Mouse (Mus musculus): ENCODE measurements around the gene Catsperg2. TPM values are rescaled to one million over a fixed set of nuclear protein-coding genes. Genes with fewer than 3 reads are reported as not detected.
"Not testable (repeated sequence)": the region's sequence is repeated elsewhere in the genome, so short reads cannot be mapped to it uniquely, and the experiment has no call there.

Gene Catsperg2
- total and polyA plus RNA-seq, 3 experiments, result 0.37 TPM; not detected in 2

DNA sequence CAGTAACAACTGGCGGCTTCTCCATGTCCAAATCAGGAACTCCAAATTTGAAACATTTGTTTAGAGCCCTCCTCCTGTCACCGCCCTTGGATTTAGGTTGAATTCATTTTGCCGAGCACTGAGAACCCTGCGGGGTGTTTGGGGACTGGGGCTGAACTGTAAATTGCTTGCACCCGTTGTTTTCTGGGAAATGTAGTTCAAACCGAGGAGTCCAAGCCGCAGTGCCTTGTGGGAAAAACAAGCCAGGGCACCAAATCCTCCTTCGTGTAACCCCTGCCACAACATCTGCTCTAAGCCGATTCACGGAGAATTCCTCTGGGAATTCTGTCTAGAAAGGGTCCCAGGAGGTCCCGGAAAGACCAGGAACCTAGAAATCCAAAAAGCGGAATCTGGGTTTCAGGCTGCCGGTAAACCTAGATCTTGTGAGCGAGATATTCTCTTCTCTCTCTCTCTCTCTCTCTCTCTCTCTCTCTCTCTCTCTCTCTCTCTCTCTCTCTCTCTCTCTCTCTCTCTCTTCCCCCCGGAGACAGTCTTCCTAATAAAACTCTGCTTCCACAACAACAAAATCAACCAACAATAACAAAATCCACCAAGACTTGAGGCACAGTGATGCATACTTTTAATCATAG lies 40.3 kb upstream of the Catsperg2 start:
- H3K4me1 ChIP-seq (ENCODE audit: control insufficient read depth, insufficient read depth, low read length), result peaks cover 5% of the 10 kb centered on the region
- 0% methylated on average over 15 of the region's 15 CpGs for WGBS
- peak overlapping the region; percentile 94 for H3K27ac ChIP-seq
- H3K27me3 ChIP-seq (ENCODE audit: control insufficient read depth, insufficient read depth, low read length), result no peaks in the 10 kb centered on the region
- TF ChIP-seq CTCF (IDR thresholded peaks at IDR 0.05) (no peak), POLR2A (IDR thresholded peaks at IDR 0.05; ENCODE audit: insufficient read depth, low read depth, low read length) (peak; percentile 66; the same call in 1 of the 2 replicates), EP300 (IDR thresholded peaks at IDR 0.05; ENCODE audit: insufficient read depth, low read depth, low read length) (no peak)
- peak; percentile 88 for DNase-seq
- H3K9ac ChIP-seq (ENCODE audit: low read depth, low read length), result peak overlapping the region; percentile 55
- intact Hi-C loops (cut with DNase I), result loop anchor here (5.0 kb wide), 2 partner anchors 90 to 140 kb away; partner anchors contain the start of genes Zfp27, Zfp383 and Zfp420
- H3K79me2 ChIP-seq (replicated peaks; ENCODE audit: control insufficient read depth, insufficient read depth, low read length), result no peaks in the 10 kb centered on the region; the same call in 1 of the 2 replicates
- peak overlapping the region; percentile 74 for H3K4me3 ChIP-seq
- no peaks in the 10 kb centered on the region; the same call in 1 of the 2 replicates for H3K36me3 ChIP-seq (ENCODE audit: control insufficient read depth, insufficient read depth, low read length)

DNA sequence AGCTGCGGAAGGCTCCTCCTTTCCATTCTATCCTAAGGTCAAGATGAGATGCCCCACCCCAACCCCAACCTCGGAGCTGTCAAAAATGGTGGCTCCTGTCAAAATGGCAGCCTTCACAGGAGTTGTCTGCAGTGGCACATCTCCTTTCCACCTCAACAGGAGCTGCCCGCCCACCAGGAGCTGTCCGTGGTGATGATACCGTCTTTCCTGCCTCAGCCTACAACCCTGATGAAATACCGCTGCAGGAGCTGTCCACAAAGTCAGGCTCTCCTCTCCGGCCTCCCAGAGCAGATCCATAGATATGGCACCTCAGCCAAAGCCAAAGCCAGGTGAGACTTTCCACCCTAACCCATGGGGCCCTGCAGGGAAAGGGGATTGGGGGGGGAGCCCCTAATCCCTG lies 37.9 kb upstream of the Catsperg2 start:
- no peak for DNase-seq
- no peak overlapping the region for H3K27ac ChIP-seq
- H3K4me1 ChIP-seq (ENCODE audit: control insufficient read depth, insufficient read depth, low read length), result peaks cover 5% of the 10 kb centered on the region
- H3K36me3 ChIP-seq (ENCODE audit: control insufficient read depth, insufficient read depth, low read length), result no peaks in the 10 kb centered on the region; the same call in 1 of the 2 replicates
- intact Hi-C loops (cut with DNase I), result loop anchor here (5.0 kb wide), 2 partner anchors 93 to 143 kb away; partner anchors contain the start of genes Zfp27, Zfp383 and Zfp420
- H3K27me3 ChIP-seq (ENCODE audit: control insufficient read depth, insufficient read depth, low read length), result no peaks in the 10 kb centered on the region
- WGBS, result 82% methylated on average over 7 of the region's 7 CpGs
- H3K4me3 ChIP-seq, result no peak overlapping the region
- no peak overlapping the region for H3K9ac ChIP-seq (ENCODE audit: low read depth, low read length)
- TF ChIP-seq POLR2A (IDR thresholded peaks at IDR 0.05; ENCODE audit: insufficient read depth, low read depth, low read length), result no peak
- TF ChIP-seq CTCF (IDR thresholded peaks at IDR 0.05), result no peak
- no peak for TF ChIP-seq EP300 (IDR thresholded peaks at IDR 0.05; ENCODE audit: insufficient read depth, low read depth, low read length)
- H3K79me2 ChIP-seq (replicated peaks; ENCODE audit: control insufficient read depth, insufficient read depth, low read length), result no peaks in the 10 kb centered on the region

DNA sequence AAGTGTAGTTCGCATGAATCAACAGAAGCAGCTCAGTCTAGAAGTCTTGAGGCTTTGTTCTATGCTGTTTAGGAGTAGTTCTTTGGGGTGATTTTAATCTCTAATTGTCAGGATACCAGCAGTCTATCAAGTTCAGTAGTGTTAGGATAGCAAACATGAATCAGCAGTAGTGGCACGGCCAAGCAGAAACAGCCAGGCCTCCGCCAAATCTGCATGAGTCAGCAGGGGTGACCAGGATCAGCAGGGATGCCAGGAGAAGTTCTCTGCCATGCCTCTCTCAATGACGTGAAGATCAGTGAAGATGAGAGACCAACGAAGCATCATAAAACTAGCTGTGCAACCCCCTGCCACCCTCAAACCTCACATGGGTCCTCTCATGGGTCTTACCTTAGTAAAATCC lies 33.6 kb upstream of the Catsperg2 start:
- Histone ChIP-seq H3K27me3 (ENCODE audit: control insufficient read depth, insufficient read depth, low read length) (no peaks in the 10 kb centered on the region), H3K4me3 (no peak overlapping the region), H3K9ac (ENCODE audit: low read depth, low read length) (no peak overlapping the region), H3K79me2 (replicated peaks; ENCODE audit: control insufficient read depth, insufficient read depth, low read length) (no peaks in the 10 kb centered on the region), H3K4me1 (ENCODE audit: control insufficient read depth, insufficient read depth, low read length) (no peaks in the 10 kb centered on the region), H3K36me3 (ENCODE audit: control insufficient read depth, insufficient read depth, low read length) (no peaks in the 10 kb centered on the region), H3K27ac (no peak overlapping the region)
- TF ChIP-seq CTCF (IDR thresholded peaks at IDR 0.05) (no peak), EP300 (IDR thresholded peaks at IDR 0.05; ENCODE audit: insufficient read depth, low read depth, low read length) (no peak), POLR2A (IDR thresholded peaks at IDR 0.05; ENCODE audit: insufficient read depth, low read depth, low read length) (no peak)
- 80% methylated on average over 5 of the region's 5 CpGs for WGBS
- DNase-seq, result no peak
- intact Hi-C loops (cut with DNase I), result no loop called here

DNA sequence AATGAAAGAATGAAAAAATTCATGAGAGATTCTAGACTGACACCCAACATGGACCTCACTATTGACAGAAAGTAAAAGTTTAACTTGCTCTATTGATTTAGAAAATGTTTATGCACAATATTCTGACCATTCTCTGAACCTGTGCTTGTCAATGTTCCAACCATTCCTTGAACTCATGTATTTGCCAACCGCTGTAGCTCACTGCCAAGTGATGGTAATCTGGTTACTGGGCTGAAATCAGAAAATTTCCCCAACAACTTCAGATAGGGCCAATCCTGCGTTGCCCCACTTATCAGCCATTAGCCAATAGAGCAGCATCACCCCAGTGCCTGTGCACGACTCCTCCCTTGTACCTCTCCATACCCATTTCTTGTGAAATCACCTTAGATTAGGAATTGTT lies 15.4 kb upstream of the Catsperg2 start:
- intact Hi-C loops (cut with DNase I), result no loop called here
- WGBS, result 75% methylated on average over 3 of the region's 3 CpGs
- TF ChIP-seq EP300 (IDR thresholded peaks at IDR 0.05; ENCODE audit: insufficient read depth, low read depth, low read length) (no peak), CTCF (IDR thresholded peaks at IDR 0.05) (no peak), POLR2A (IDR thresholded peaks at IDR 0.05; ENCODE audit: insufficient read depth, low read depth, low read length) (no peak)

DNA sequence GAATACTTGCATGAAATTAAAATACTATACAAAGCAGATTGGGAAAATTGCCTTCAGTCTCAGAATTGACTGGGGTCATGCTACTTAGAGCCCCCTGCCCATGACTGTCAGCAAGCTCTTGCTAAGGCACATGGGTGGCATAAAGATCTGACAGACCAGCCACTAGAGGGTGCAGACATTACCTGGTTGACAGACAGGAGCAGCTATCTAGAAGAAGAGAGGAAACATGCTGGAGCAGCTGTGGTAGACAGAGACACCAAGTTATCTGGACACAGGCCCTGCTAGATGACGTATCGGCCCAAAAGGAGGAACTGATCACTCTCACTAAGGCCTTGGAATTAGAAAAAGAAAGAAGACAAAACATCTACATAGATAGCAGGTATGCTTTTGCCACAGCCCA lies 1.2 kb upstream of the Catsperg2 start:
- intact Hi-C loops (cut with DNase I), result no loop called here
- no peaks in the 10 kb centered on the region for H3K36me3 ChIP-seq (ENCODE audit: control insufficient read depth, insufficient read depth, low read length)
- no peak overlapping the region for H3K4me3 ChIP-seq
- no peak overlapping the region for H3K27ac ChIP-seq
- TF ChIP-seq EP300 (IDR thresholded peaks at IDR 0.05; ENCODE audit: insufficient read depth, low read depth, low read length) (no peak), CTCF (IDR thresholded peaks at IDR 0.05) (peak; percentile 27; the same call in 1 of the 2 replicates)
- H3K79me2 ChIP-seq (replicated peaks; ENCODE audit: control insufficient read depth, insufficient read depth, low read length), result no peaks in the 10 kb centered on the region
- H3K4me1 ChIP-seq (ENCODE audit: control insufficient read depth, insufficient read depth, low read length), result no peaks in the 10 kb centered on the region
- DNase-seq, result no peak
- no peak overlapping the region for H3K9ac ChIP-seq (ENCODE audit: low read depth, low read length)
- H3K27me3 ChIP-seq (ENCODE audit: control insufficient read depth, insufficient read depth, low read length), result no peaks in the 10 kb centered on the region
- 74% methylated on average over 2 of the region's 2 CpGs for WGBS

More for the DNA sequence above, 15.4 kb upstream of the Catsperg2 start:
- Histone ChIP-seq H3K9ac (ENCODE audit: low read depth, low read length) (no peak overlapping the region), H3K27me3 (ENCODE audit: control insufficient read depth, insufficient read depth, low read length) (no peaks in the 10 kb centered on the region), H3K4me3 (no peak overlapping the region), H3K36me3 (ENCODE audit: control insufficient read depth, insufficient read depth, low read length) (no peaks in the 10 kb centered on the region), H3K4me1 (ENCODE audit: control insufficient read depth, insufficient read depth, low read length) (no peaks in the 10 kb centered on the region), H3K27ac (no peak overlapping the region), H3K79me2 (replicated peaks; ENCODE audit: control insufficient read depth, insufficient read depth, low read length) (no peaks in the 10 kb centered on the region)
- DNase-seq, result no peak

DNA sequence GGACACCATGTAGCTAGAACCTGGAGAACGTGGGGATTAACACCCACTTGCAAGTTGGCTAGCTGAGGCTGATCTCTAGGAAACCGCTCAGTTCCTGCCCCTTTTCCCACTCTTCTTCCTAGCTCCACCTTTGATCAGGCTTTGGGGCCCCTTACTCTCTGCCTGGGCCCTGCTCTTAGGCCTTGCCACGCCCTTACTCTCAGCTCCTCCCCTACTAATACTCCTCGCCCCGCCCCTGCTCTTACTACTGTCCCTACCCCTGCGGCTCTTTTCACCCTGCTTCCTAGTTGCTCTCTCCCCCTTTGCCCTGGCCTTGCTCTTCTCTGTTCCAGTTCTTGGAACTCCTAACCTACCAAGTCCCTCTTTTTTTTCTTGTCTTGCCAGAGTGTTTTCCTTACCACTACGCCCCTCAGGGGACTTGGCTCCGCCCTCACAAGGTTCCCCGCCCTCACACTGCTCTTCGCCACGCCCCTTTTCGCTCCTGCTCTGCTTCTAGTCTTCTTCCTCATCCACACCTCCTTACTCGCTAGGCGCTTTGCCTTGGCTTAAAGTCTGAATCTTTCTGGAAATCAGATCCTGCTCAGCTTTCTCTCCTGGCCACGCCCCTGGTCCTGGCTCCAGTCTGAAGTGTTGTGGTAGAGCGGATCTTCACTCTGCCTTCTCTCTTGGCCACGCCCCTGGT lies 1.2 kb downstream of the Catsperg2 start:
- H3K4me1 ChIP-seq (ENCODE audit: control insufficient read depth, insufficient read depth, low read length); H3K27ac ChIP-seq; H3K79me2 ChIP-seq (replicated peaks; ENCODE audit: control insufficient read depth, insufficient read depth, low read length); intact Hi-C loops (cut with DNase I); H3K36me3 ChIP-seq (ENCODE audit: control insufficient read depth, insufficient read depth, low read length); H3K27me3 ChIP-seq (ENCODE audit: control insufficient read depth, insufficient read depth, low read length); H3K9ac ChIP-seq (ENCODE audit: low read depth, low read length); DNase-seq; H3K4me3 ChIP-seq: not testable (repeated sequence)
- 18% methylated on average over 17 of the region's 17 CpGs for WGBS

DNA sequence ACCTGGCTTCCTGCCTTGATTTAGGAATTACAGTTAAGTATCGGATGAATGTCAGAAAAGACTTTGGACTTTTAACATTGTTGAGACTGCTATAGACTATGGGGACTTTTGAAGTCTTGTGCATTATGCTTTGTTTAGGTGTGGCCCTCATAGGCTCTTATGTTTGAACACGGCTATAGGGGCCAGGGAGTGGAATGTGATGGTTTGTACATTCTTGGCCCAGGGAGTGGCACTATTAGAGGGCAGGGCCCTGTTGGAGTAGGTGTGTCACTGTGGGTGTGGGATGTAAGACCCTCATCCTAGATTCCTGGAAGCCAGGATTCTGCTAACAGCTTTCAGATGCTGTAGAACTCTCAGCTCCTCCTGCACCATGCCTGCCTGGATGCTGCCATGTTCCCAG lies 17.9 kb downstream of the Catsperg2 start:
- DNase-seq; H3K79me2 ChIP-seq (replicated peaks; ENCODE audit: control insufficient read depth, insufficient read depth, low read length); H3K9ac ChIP-seq (ENCODE audit: low read depth, low read length); H3K27ac ChIP-seq; intact Hi-C loops (cut with DNase I); H3K4me1 ChIP-seq (ENCODE audit: control insufficient read depth, insufficient read depth, low read length); H3K36me3 ChIP-seq (ENCODE audit: control insufficient read depth, insufficient read depth, low read length); H3K27me3 ChIP-seq (ENCODE audit: control insufficient read depth, insufficient read depth, low read length); H3K4me3 ChIP-seq: not testable (repeated sequence)
- WGBS, result 83% methylated on average over 2 of the region's 2 CpGs

DNA sequence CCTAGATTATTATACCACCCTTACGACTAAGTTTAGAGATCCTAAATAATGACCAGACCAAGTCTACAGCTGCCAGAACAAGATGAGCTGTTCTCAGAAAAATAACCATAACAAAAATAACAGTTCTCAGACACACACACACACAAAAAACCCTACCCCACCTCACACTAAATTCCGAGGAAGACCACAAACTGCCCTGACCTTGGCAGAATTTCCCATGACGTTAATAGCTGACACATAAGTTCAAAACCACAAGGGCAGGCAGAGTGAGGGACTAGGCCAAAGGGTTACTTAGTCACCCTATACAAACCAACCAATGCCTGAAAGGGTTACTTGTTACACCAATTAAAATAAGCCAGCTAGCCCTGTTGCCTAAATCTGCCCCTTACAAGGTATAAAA lies 31.6 kb downstream of the Catsperg2 start:
- H3K79me2 ChIP-seq (replicated peaks; ENCODE audit: control insufficient read depth, insufficient read depth, low read length); DNase-seq; H3K27ac ChIP-seq; H3K27me3 ChIP-seq (ENCODE audit: control insufficient read depth, insufficient read depth, low read length); H3K4me3 ChIP-seq; H3K4me1 ChIP-seq (ENCODE audit: control insufficient read depth, insufficient read depth, low read length); intact Hi-C loops (cut with DNase I); H3K9ac ChIP-seq (ENCODE audit: low read depth, low read length); H3K36me3 ChIP-seq (ENCODE audit: control insufficient read depth, insufficient read depth, low read length): not testable (repeated sequence)
- WGBS, result 71% methylated on average over 3 of the region's 3 CpGs
